Mouse (Mus musculus) E14TG2a.4 (cell line): ENCODE results near the gene Ess2.

Source experiments
- CTCF ChIP-seq: conservative IDR thresholded peaks from 2 replicates; pipeline ENCODE4 v1.5.1; 2014; ENCODE audit warnings: low read length
- NANOG ChIP-seq: IDR thresholded peaks from 2 replicates; pipeline ENCODE4 v1.6.1; 2014; ENCODE audit warnings: borderline replicate concordance, low read length, mixed read lengths
- POU5F1 ChIP-seq: IDR thresholded peaks from 2 replicates; pipeline ENCODE4 v1.6.1; 2014; ENCODE audit warnings: low read length, borderline replicate concordance

GRCm38 (mm10) chr16:17945081-17945831 lies 34.1 kb upstream of the Ess2 start:
- no peak for TF ChIP-seq CTCF
- no peak for TF ChIP-seq POU5F1
- 0 out of 2 replicates have a peak, but pooled peaks have one; percentile 7 for TF ChIP-seq NANOG
